Mouse (Mus musculus) liver, adult 2 months (tissue): ENCODE results near the gene Prss30. TPM values are rescaled to one million over a fixed set of nuclear protein-coding genes. Genes with fewer than 3 reads are reported as not detected.

Source experiments
- DNase-seq: peaks from one replicate; pipeline ENCODE4 v3.0.0-alpha.2; 2011; ENCODE audit warnings: low read depth, low spot score; ENCODE audit errors: extremely low read depth
- H3K27ac ChIP-seq: fragments of 200-500 bp; replicated peaks from 2 replicates; pipeline ENCODE4 v1.5.1; 2012; ENCODE audit warnings: low read depth, mild to moderate bottlenecking, control low read depth, inconsistent platforms, low read length; ENCODE audit not compliant: insufficient read depth
- H3K27me3 ChIP-seq: fragments of 200-500 bp; 2 replicates; pipeline ENCODE4 v1.6.1; 2012; ENCODE audit warnings: mild to moderate bottlenecking, moderate library complexity, low read length, inconsistent platforms; ENCODE audit not compliant: control insufficient read depth, insufficient read depth
- H3K36me3 ChIP-seq: fragments of 200-500 bp; 2 replicates; pipeline ENCODE4 v1.6.1; 2012; ENCODE audit warnings: low read length, inconsistent platforms; ENCODE audit not compliant: control insufficient read depth, insufficient read depth
- H3K4me1 ChIP-seq: fragments of 200-500 bp; 2 replicates; pipeline ENCODE4 v1.6.1; 2011; ENCODE audit warnings: low read length; ENCODE audit not compliant: control insufficient read depth, insufficient read depth
- H3K4me3 ChIP-seq: fragments of 200-500 bp; 2 replicates; pipeline ENCODE4 v1.5.1; 2011; ENCODE audit warnings: low read depth, mild to moderate bottlenecking, control low read depth, low read length, moderate library complexity; ENCODE audit not compliant: insufficient read depth
- H3K79me2 ChIP-seq: fragments of 200-500 bp; 2 replicates; pipeline ENCODE4 v1.6.1; 2012; ENCODE audit warnings: inconsistent platforms, mild to moderate bottlenecking, low read length, moderate library complexity; ENCODE audit not compliant: control insufficient read depth, insufficient read depth
- H3K9ac ChIP-seq: fragments of 200-500 bp; 2 replicates; pipeline ENCODE4 v1.6.1; 2012; ENCODE audit warnings: low read depth, mild to moderate bottlenecking, control low read depth, inconsistent platforms, low read length
- CTCF ChIP-seq: fragments of 200-500 bp; IDR thresholded peaks from 2 replicates; pipeline ENCODE4 v1.5.1; 2011; ENCODE audit warnings: low read depth, low read length, control low read depth
- POLR2A ChIP-seq: fragments of 200-500 bp; IDR thresholded peaks from 2 replicates; pipeline ENCODE4 v1.6.1; 2011; ENCODE audit warnings: low read length, control low read depth; ENCODE audit not compliant: insufficient read depth; ENCODE audit errors: extremely low read depth
- WGBS: fragments of 180-500 bp; shearing (Covaris S2); methylation state at CpG from one replicate; pipeline ENCODE4 v1.1.7; 2018; 5-methylcytosine and 5-hydroxymethylcytosine counted together
- polyA plus RNA-seq: library from polyadenylated mRNA; depleted of rRNA; stranded (reverse); fragments of >200 nt; gene quantifications from 2 replicates; pipeline ENCODE4 v1.2.3, GENCODE M21; 2012
- total RNA-seq: library from RNA; depleted of rRNA; stranded (reverse); fragments of >200 nt; gene quantifications from 2 replicates; pipeline ENCODE4 v1.2.3, GENCODE M21; 2014

Gene Prss30
- total and polyA plus RNA-seq, 2 experiments: 0.16 to 0.18 TPM

GRCm38 (mm10) chr17:23994667-23995066 lies 14.3 kb upstream of the Prss30 start:
- H3K27ac ChIP-seq: no peak overlapping the region
- no peaks in the 10 kb centered on the region for H3K36me3 ChIP-seq
- no peak overlapping the region for H3K9ac ChIP-seq
- no peaks in the 10 kb centered on the region for H3K27me3 ChIP-seq
- H3K4me3 ChIP-seq: no peak overlapping the region
- no peak for DNase-seq
- no peaks in the 10 kb centered on the region for H3K79me2 ChIP-seq
- 73% methylated on average over 7 of the region's 7 CpGs for WGBS
- TF ChIP-seq POLR2A (no peak), CTCF (no peak)
- H3K4me1 ChIP-seq: no peaks in the 10 kb centered on the region

GRCm38 (mm10) chr17:23993559-23994428 lies 13.4 kb upstream of the Prss30 start:
- 11% methylated on average over 31 of the region's 31 CpGs for WGBS
- Histone ChIP-seq H3K4me1 (no peaks in the 10 kb centered on the region), H3K79me2 (no peaks in the 10 kb centered on the region), H3K36me3 (no peaks in the 10 kb centered on the region), H3K27ac (no peak overlapping the region), H3K27me3 (no peaks in the 10 kb centered on the region), H3K4me3 (no peak overlapping the region), H3K9ac (no peak overlapping the region)
- TF ChIP-seq CTCF: peak; percentile 79
- TF ChIP-seq POLR2A: no peak
- peak; percentile 80 for DNase-seq

GRCm38 (mm10) chr17:23992789-23993553 lies 12.6 kb upstream of the Prss30 start:
- Histone ChIP-seq H3K4me3 (no peak overlapping the region), H3K27ac (no peak overlapping the region), H3K9ac (no peak overlapping the region), H3K4me1 (no peaks in the 10 kb centered on the region), H3K36me3 (no peaks in the 10 kb centered on the region), H3K27me3 (no peaks in the 10 kb centered on the region), H3K79me2 (no peaks in the 10 kb centered on the region)
- TF ChIP-seq POLR2A: no peak
- no peak for TF ChIP-seq CTCF
- no peak for DNase-seq
- WGBS: 74% methylated on average over 9 of the region's 9 CpGs

- H3K27ac ChIP-seq: no peak overlapping the region
- no peak overlapping the region for H3K9ac ChIP-seq
- no peaks in the 10 kb centered on the region for H3K36me3 ChIP-seq
- no peaks in the 10 kb centered on the region for H3K27me3 ChIP-seq
- H3K4me3 ChIP-seq: no peak overlapping the region
- WGBS: 60% methylated on average over 2 of the region's 2 CpGs
- DNase-seq: no peak
- H3K4me1 ChIP-seq: no peaks in the 10 kb centered on the region
- H3K79me2 ChIP-seq: no peaks in the 10 kb centered on the region
- TF ChIP-seq POLR2A (no peak), CTCF (no peak)
Observed at GRCm38 (mm10) chr17:23989802-23990201, 9.4 kb upstream of the Prss30 start.

- Histone ChIP-seq H3K27ac (no peak overlapping the region), H3K9ac (no peak overlapping the region), H3K4me1 (no peaks in the 10 kb centered on the region; the same call in 1 of the 2 replicates), H3K4me3 (no peak overlapping the region), H3K36me3 (no peaks in the 10 kb centered on the region), H3K27me3 (no peaks in the 10 kb centered on the region), H3K79me2 (no peaks in the 10 kb centered on the region)
- 62% methylated on average over 1 of the region's 1 CpGs for WGBS
- DNase-seq: no peak
- no peak for TF ChIP-seq POLR2A
- no peak for TF ChIP-seq CTCF
Observed at GRCm38 (mm10) chr17:23984989-23985388, 4.6 kb upstream of the Prss30 start.
